Mouse (Mus musculus): ENCODE results near the gene Gsdme. TPM values are rescaled to one million over a fixed set of nuclear protein-coding genes. Genes with fewer than 3 reads are reported as not detected.
A peak's percentile ranks its signal among the peaks of the same experiment; 100 is the strongest.

Gene Gsdme
- 57.6 and 62.3 TPM in 2 replicates for polyA plus RNA-seq (2014; fragmentation: Nextera tagmentation; extraction: Ambion mirVana)

GRCm38 (mm10) chr6:50263670-50264069 is at the start of gene Gsdme:
Gene Gsdme, minus strand, starts transcription at chr6:50263862.
- DNase-seq (ENCODE audit: low spot score) (no peak), ATAC-seq (replicated peaks; ENCODE audit: low FRiP score) (no peak)
- no peaks in the 10 kb centered on the region for H3K9me3 ChIP-seq (ENCODE audit: control insufficient read depth, low read length)
- no peak within 1 kb of the TSS for H3K9ac ChIP-seq (ENCODE audit: low read length)
- H3K27me3 ChIP-seq (ENCODE audit: control insufficient read depth, insufficient read depth, low read length) = no peaks in the 10 kb centered on the region
- H3K4me2 ChIP-seq (ENCODE audit: low read depth, low read length, severe bottlenecking) = no peak within 1 kb of the TSS
- H3K4me3 ChIP-seq (ENCODE audit: low read depth, low read length) = no peak within 1 kb of the TSS
- H3K36me3 ChIP-seq (ENCODE audit: control insufficient read depth, insufficient read depth, low read length) = no peaks in the 10 kb centered on the region
- H3K4me1 ChIP-seq (replicated peaks; ENCODE audit: control insufficient read depth, insufficient read depth, low read length) = peaks cover 4% of the 10 kb centered on the region; the same call in 1 of the 2 replicates
- no peak within 1 kb of the TSS for H3K27ac ChIP-seq (ENCODE audit: low read depth, low read length)
- 95% methylated on average over 6 of the region's 6 CpGs for WGBS

- Histone ChIP-seq H3K9me3 (ENCODE audit: control insufficient read depth, low read length) (no peaks in the 10 kb centered on the region), H3K4me3 (ENCODE audit: low read depth, low read length) (no peak overlapping the region), H3K27ac (ENCODE audit: low read depth, low read length) (no peak overlapping the region), H3K4me2 (ENCODE audit: low read depth, low read length, severe bottlenecking) (no peak overlapping the region), H3K9ac (ENCODE audit: low read length) (no peak overlapping the region), H3K36me3 (ENCODE audit: control insufficient read depth, insufficient read depth, low read length) (no peaks in the 10 kb centered on the region), H3K4me1 (replicated peaks; ENCODE audit: control insufficient read depth, insufficient read depth, low read length) (no peaks in the 10 kb centered on the region), H3K27me3 (ENCODE audit: control insufficient read depth, insufficient read depth, low read length) (no peaks in the 10 kb centered on the region)
- WGBS = 46% methylated on average over 4 of the region's 4 CpGs
- DNase-seq (ENCODE audit: low spot score) (peak; percentile 81), ATAC-seq (replicated peaks; ENCODE audit: low FRiP score) (0 out of 2 replicates have a peak, but pooled peaks have one; percentile 18)
Measured at GRCm38 (mm10) chr6:50312647-50313046, 49.0 kb upstream of the Gsdme start.

- DNase-seq (ENCODE audit: low spot score) = peak; percentile 61
- no peaks in the 10 kb centered on the region for H3K36me3 ChIP-seq (ENCODE audit: control insufficient read depth, insufficient read depth, low read length)
- no peak for ATAC-seq (replicated peaks; ENCODE audit: low FRiP score)
- H3K4me2 ChIP-seq (ENCODE audit: low read depth, low read length, severe bottlenecking) = no peak overlapping the region
- H3K9ac ChIP-seq (ENCODE audit: low read length) = no peak overlapping the region
- H3K4me3 ChIP-seq (ENCODE audit: low read depth, low read length) = no peak overlapping the region
- no peaks in the 10 kb centered on the region for H3K27me3 ChIP-seq (ENCODE audit: control insufficient read depth, insufficient read depth, low read length)
- 53% methylated on average over 6 of the region's 6 CpGs for WGBS
- H3K9me3 ChIP-seq (ENCODE audit: control insufficient read depth, low read length) = no peaks in the 10 kb centered on the region
- no peak overlapping the region for H3K27ac ChIP-seq (ENCODE audit: low read depth, low read length)
- no peaks in the 10 kb centered on the region for H3K4me1 ChIP-seq (replicated peaks; ENCODE audit: control insufficient read depth, insufficient read depth, low read length)
Measured at GRCm38 (mm10) chr6:50309019-50309418, 45.4 kb upstream of the Gsdme start.

GRCm38 (mm10) chr6:50306625-50307024 is 43.0 kb upstream of the Gsdme start:
- Histone ChIP-seq H3K4me1 (replicated peaks; ENCODE audit: control insufficient read depth, insufficient read depth, low read length) (no peaks in the 10 kb centered on the region), H3K27ac (ENCODE audit: low read depth, low read length) (no peak overlapping the region), H3K9me3 (ENCODE audit: control insufficient read depth, low read length) (no peaks in the 10 kb centered on the region), H3K27me3 (ENCODE audit: control insufficient read depth, insufficient read depth, low read length) (no peaks in the 10 kb centered on the region), H3K9ac (ENCODE audit: low read length) (no peak overlapping the region), H3K4me2 (ENCODE audit: low read depth, low read length, severe bottlenecking) (no peak overlapping the region), H3K4me3 (ENCODE audit: low read depth, low read length) (no peak overlapping the region), H3K36me3 (ENCODE audit: control insufficient read depth, insufficient read depth, low read length) (no peaks in the 10 kb centered on the region)
- no peak for ATAC-seq (replicated peaks; ENCODE audit: low FRiP score)
- WGBS = 76% methylated on average over 4 of the region's 4 CpGs
- no peak for DNase-seq (ENCODE audit: low spot score)

- DNase-seq (ENCODE audit: low spot score) (peak; percentile 83), ATAC-seq (replicated peaks; ENCODE audit: low FRiP score) (no peak)
- H3K9ac ChIP-seq (ENCODE audit: low read length) = no peak overlapping the region
- H3K4me3 ChIP-seq (ENCODE audit: low read depth, low read length) = no peak overlapping the region
- H3K4me2 ChIP-seq (ENCODE audit: low read depth, low read length, severe bottlenecking) = no peak overlapping the region
- H3K27ac ChIP-seq (ENCODE audit: low read depth, low read length) = no peak overlapping the region
- H3K36me3 ChIP-seq (ENCODE audit: control insufficient read depth, insufficient read depth, low read length) = no peaks in the 10 kb centered on the region
- no peaks in the 10 kb centered on the region for H3K27me3 ChIP-seq (ENCODE audit: control insufficient read depth, insufficient read depth, low read length)
- H3K9me3 ChIP-seq (ENCODE audit: control insufficient read depth, low read length) = no peaks in the 10 kb centered on the region
- 63% methylated on average over 4 of the region's 4 CpGs for WGBS
- no peaks in the 10 kb centered on the region for H3K4me1 ChIP-seq (replicated peaks; ENCODE audit: control insufficient read depth, insufficient read depth, low read length)
Measured at GRCm38 (mm10) chr6:50304949-50305491, 41.4 kb upstream of the Gsdme start.

GRCm38 (mm10) chr6:50301121-50301520 is 37.5 kb upstream of the Gsdme start:
- no peak overlapping the region for H3K4me3 ChIP-seq (ENCODE audit: low read depth, low read length)
- H3K4me2 ChIP-seq (ENCODE audit: low read depth, low read length, severe bottlenecking) = no peak overlapping the region
- DNase-seq (ENCODE audit: low spot score) (no peak), ATAC-seq (replicated peaks; ENCODE audit: low FRiP score) (no peak)
- no peak overlapping the region for H3K27ac ChIP-seq (ENCODE audit: low read depth, low read length)
- H3K27me3 ChIP-seq (ENCODE audit: control insufficient read depth, insufficient read depth, low read length) = no peaks in the 10 kb centered on the region
- 83% methylated on average over 7 of the region's 7 CpGs for WGBS
- H3K4me1 ChIP-seq (replicated peaks; ENCODE audit: control insufficient read depth, insufficient read depth, low read length) = no peaks in the 10 kb centered on the region
- H3K36me3 ChIP-seq (ENCODE audit: control insufficient read depth, insufficient read depth, low read length) = no peaks in the 10 kb centered on the region
- no peaks in the 10 kb centered on the region for H3K9me3 ChIP-seq (ENCODE audit: control insufficient read depth, low read length)
- H3K9ac ChIP-seq (ENCODE audit: low read length) = no peak overlapping the region

GRCm38 (mm10) chr6:50300622-50301021 is 37.0 kb upstream of the Gsdme start:
- Histone ChIP-seq H3K4me1 (replicated peaks; ENCODE audit: control insufficient read depth, insufficient read depth, low read length) (no peaks in the 10 kb centered on the region), H3K4me3 (ENCODE audit: low read depth, low read length) (no peak overlapping the region), H3K9me3 (ENCODE audit: control insufficient read depth, low read length) (no peaks in the 10 kb centered on the region), H3K27me3 (ENCODE audit: control insufficient read depth, insufficient read depth, low read length) (no peaks in the 10 kb centered on the region), H3K9ac (ENCODE audit: low read length) (no peak overlapping the region), H3K27ac (ENCODE audit: low read depth, low read length) (no peak overlapping the region), H3K4me2 (ENCODE audit: low read depth, low read length, severe bottlenecking) (no peak overlapping the region), H3K36me3 (ENCODE audit: control insufficient read depth, insufficient read depth, low read length) (no peaks in the 10 kb centered on the region)
- 66% methylated on average over 6 of the region's 6 CpGs for WGBS
- DNase-seq (ENCODE audit: low spot score) (no peak), ATAC-seq (replicated peaks; ENCODE audit: low FRiP score) (no peak)

- no peak overlapping the region for H3K9ac ChIP-seq (ENCODE audit: low read length)
- no peak for DNase-seq (ENCODE audit: low spot score)
- H3K4me3 ChIP-seq (ENCODE audit: low read depth, low read length) = no peak overlapping the region
- no peak overlapping the region for H3K27ac ChIP-seq (ENCODE audit: low read depth, low read length)
- WGBS = 82% methylated on average over 7 of the region's 7 CpGs
- ATAC-seq (replicated peaks; ENCODE audit: low FRiP score) = no peak
- no peaks in the 10 kb centered on the region for H3K36me3 ChIP-seq (ENCODE audit: control insufficient read depth, insufficient read depth, low read length)
- H3K4me1 ChIP-seq (replicated peaks; ENCODE audit: control insufficient read depth, insufficient read depth, low read length) = no peaks in the 10 kb centered on the region
- no peaks in the 10 kb centered on the region for H3K9me3 ChIP-seq (ENCODE audit: control insufficient read depth, low read length)
- no peaks in the 10 kb centered on the region for H3K27me3 ChIP-seq (ENCODE audit: control insufficient read depth, insufficient read depth, low read length)
- no peak overlapping the region for H3K4me2 ChIP-seq (ENCODE audit: low read depth, low read length, severe bottlenecking)
Measured at GRCm38 (mm10) chr6:50299071-50299470, 35.4 kb upstream of the Gsdme start.

- Histone ChIP-seq H3K4me1 (replicated peaks; ENCODE audit: control insufficient read depth, insufficient read depth, low read length) (no peaks in the 10 kb centered on the region), H3K4me3 (ENCODE audit: low read depth, low read length) (no peak overlapping the region), H3K4me2 (ENCODE audit: low read depth, low read length, severe bottlenecking) (no peak overlapping the region), H3K27ac (ENCODE audit: low read depth, low read length) (no peak overlapping the region), H3K27me3 (ENCODE audit: control insufficient read depth, insufficient read depth, low read length) (no peaks in the 10 kb centered on the region), H3K9me3 (ENCODE audit: control insufficient read depth, low read length) (no peaks in the 10 kb centered on the region), H3K36me3 (ENCODE audit: control insufficient read depth, insufficient read depth, low read length) (no peaks in the 10 kb centered on the region), H3K9ac (ENCODE audit: low read length) (no peak overlapping the region)
- WGBS = 90% methylated on average over 9 of the region's 9 CpGs
- ATAC-seq (replicated peaks; ENCODE audit: low FRiP score) (no peak), DNase-seq (ENCODE audit: low spot score) (no peak)
Measured at GRCm38 (mm10) chr6:50297671-50298070, 34.0 kb upstream of the Gsdme start.

All from forebrain, embryonic 11.5 days (tissue).